Mouse (Mus musculus) spleen, postnatal 14 days (tissue): Measurements from ENCODE around the gene Frmpd3.
A peak's percentile ranks its signal among the peaks of the same experiment; 100 is the strongest.

Source experiments
- DNase-seq, 2 experiments: peaks; one replicate each; pipeline ENCODE4 v3.0.0; 2021 to 2022; ENCODE audit warnings: low spot score in 2 of 2

The Frmpd3 gene

GRCm38 (mm10) chrX:140456279-140456731 lies 114.2 kb downstream of the Frmpd3 start, which contains the start of gene Prps1:
Prps1 (plus strand) TSS chrX:140456613.
- peak; percentile 76 to 82 for DNase-seq

GRCm38 (mm10) chrX:140456751-140457491 lies 114.9 kb downstream of the Frmpd3 start:
- no peak for DNase-seq

- DNase-seq, result no peak
Observed at GRCm38 (mm10) chrX:140457502-140457901, 115.4 kb downstream of the Frmpd3 start.

GRCm38 (mm10) chrX:140478231-140478630 lies 136.2 kb downstream of the Frmpd3 start:
- DNase-seq, result no peak

- DNase-seq, result peak; percentile 11 to 46
Observed at GRCm38 (mm10) chrX:140479171-140479570, 137.1 kb downstream of the Frmpd3 start.
